Mouse (Mus musculus): ENCODE data around the gene Picalm. TPM values are rescaled to one million over a fixed set of nuclear protein-coding genes. Genes with fewer than 3 reads are reported as not detected.
A peak's percentile ranks its signal among the peaks of the same experiment; 100 is the strongest.

The Picalm gene
- polyA plus RNA-seq, 1 experiment, result 99.3 TPM

DNA sequence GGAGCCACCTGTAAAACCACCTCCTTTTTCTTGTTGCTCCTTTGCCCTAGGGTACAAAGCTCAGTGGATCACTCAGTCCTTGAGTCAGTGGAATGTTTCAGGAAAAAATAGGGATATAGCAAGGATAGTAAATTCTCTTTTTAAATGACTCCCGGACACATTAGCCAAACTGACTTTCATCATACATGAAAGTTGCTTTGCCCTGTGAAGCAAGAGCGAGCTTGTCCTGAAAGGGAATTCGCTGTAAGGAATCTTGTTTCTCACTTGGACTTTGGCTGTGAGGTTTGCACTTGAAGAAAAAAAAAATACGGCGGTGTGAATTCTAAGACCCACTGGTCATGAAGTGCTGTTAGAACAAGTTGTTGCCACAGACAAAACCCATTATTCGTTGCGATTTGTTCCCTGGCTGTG lies 1.8 kb downstream of the Picalm start:
- Histone ChIP-seq H3K27ac (ENCODE audit: insufficient read depth, low read depth, low read length) (peak overlapping the region; percentile 96), H3K27me3 (replicated peaks; ENCODE audit: control insufficient read depth, insufficient read depth, low read length) (no peaks in the 10 kb centered on the region), H3K4me1 (ENCODE audit: control insufficient read depth, insufficient read depth, low read length) (peaks cover 15% of the 10 kb centered on the region), H3K4me3 (ENCODE audit: insufficient read depth, low read depth, low read length) (peak overlapping the region; percentile 87), H3K36me3 (ENCODE audit: control insufficient read depth, insufficient read depth, low read length) (no peaks in the 10 kb centered on the region)
- 1% methylated on average over 7 of the region's 7 CpGs for WGBS
- TF ChIP-seq CTCF (conservative IDR thresholded peaks at IDR 0.05; ENCODE audit: insufficient read depth, insufficient read length, low read depth, low read length), result no peak
- no peak for TF ChIP-seq POLR2A (IDR thresholded peaks at IDR 0.05; ENCODE audit: low read depth, low read length)
- peak; percentile 93 for DNase-seq

DNA sequence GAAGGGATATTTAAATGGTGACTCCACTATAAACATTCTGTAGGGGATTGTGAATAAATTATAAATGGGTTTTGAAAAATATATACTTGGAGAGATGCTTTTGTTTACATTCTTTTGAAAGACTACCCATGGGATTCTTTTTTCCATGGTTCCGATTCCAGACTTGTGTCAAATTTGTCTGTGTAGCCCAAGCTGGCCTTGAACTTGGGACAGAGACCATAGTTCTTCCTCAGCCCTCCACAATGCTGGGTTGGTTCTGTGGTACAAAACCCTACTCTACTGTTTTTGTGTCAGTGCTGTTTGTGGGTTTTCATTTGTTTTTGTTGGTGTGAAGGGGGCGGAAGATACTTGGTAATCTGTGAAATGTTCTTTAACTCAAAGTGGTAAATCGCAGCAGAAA lies 2.3 kb downstream of the Picalm start:
- Histone ChIP-seq H3K4me1 (ENCODE audit: control insufficient read depth, insufficient read depth, low read length) (peaks cover 15% of the 10 kb centered on the region), H3K27ac (ENCODE audit: insufficient read depth, low read depth, low read length) (peak overlapping the region; percentile 96), H3K4me3 (ENCODE audit: insufficient read depth, low read depth, low read length) (peak overlapping the region; percentile 87), H3K27me3 (replicated peaks; ENCODE audit: control insufficient read depth, insufficient read depth, low read length) (no peaks in the 10 kb centered on the region), H3K36me3 (ENCODE audit: control insufficient read depth, insufficient read depth, low read length) (no peaks in the 10 kb centered on the region)
- TF ChIP-seq CTCF (conservative IDR thresholded peaks at IDR 0.05; ENCODE audit: insufficient read depth, insufficient read length, low read depth, low read length), result no peak
- TF ChIP-seq POLR2A (IDR thresholded peaks at IDR 0.05; ENCODE audit: low read depth, low read length), result no peak
- no peak for DNase-seq
- WGBS, result 24% methylated on average over 3 of the region's 3 CpGs

DNA sequence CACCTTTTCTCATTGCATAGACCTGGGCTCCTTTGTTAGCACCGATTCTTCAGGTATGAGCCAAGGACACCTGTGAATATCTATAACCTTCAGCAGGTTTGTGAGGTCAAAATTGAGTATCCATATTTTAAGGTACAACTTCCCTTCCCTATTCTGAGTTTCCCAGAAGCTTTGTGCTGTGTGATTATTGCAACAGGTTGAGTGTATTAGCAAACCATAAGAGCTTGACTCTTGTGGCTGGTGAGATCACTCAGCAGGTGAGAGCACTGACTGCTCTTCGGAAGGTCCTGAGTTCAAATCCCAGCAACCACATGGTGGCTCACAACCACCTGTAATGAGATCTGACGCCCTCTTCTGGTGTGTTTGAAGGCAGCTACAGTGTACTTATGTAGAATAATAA lies 6.7 kb downstream of the Picalm start:
- H3K4me3 ChIP-seq (ENCODE audit: insufficient read depth, low read depth, low read length), result no peak overlapping the region
- H3K27me3 ChIP-seq (replicated peaks; ENCODE audit: control insufficient read depth, insufficient read depth, low read length), result no peaks in the 10 kb centered on the region
- TF ChIP-seq CTCF (conservative IDR thresholded peaks at IDR 0.05; ENCODE audit: insufficient read depth, insufficient read length, low read depth, low read length) (no peak), POLR2A (IDR thresholded peaks at IDR 0.05; ENCODE audit: low read depth, low read length) (no peak)
- no peaks in the 10 kb centered on the region for H3K36me3 ChIP-seq (ENCODE audit: control insufficient read depth, insufficient read depth, low read length)
- no peak for DNase-seq
- H3K27ac ChIP-seq (ENCODE audit: insufficient read depth, low read depth, low read length), result no peak overlapping the region
- 59% methylated on average over 3 of the region's 3 CpGs for WGBS
- H3K4me1 ChIP-seq (ENCODE audit: control insufficient read depth, insufficient read depth, low read length), result peaks cover 13% of the 10 kb centered on the region

DNA sequence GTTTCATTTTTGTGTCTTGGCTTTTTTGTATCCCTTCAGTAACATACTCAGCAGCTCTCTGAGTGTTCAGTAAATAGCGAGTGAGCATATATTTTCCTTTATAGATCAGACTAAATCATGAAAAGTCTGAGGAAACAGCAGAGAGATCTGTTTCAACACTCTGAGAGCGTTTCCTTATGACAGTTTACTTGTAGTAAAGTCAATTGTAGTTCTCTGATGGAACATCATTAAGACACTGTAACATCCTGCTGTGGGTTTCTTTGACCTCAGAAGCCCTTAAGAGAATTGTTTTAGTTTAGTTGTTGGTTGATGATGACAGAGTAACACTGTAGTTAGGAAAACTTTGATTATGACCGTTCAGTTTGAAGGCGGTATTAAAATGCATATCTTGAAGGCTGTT lies 8.3 kb downstream of the Picalm start:
- no peak for DNase-seq
- Histone ChIP-seq H3K27me3 (replicated peaks; ENCODE audit: control insufficient read depth, insufficient read depth, low read length) (no peaks in the 10 kb centered on the region), H3K4me3 (ENCODE audit: insufficient read depth, low read depth, low read length) (no peak overlapping the region), H3K36me3 (ENCODE audit: control insufficient read depth, insufficient read depth, low read length) (no peaks in the 10 kb centered on the region), H3K4me1 (ENCODE audit: control insufficient read depth, insufficient read depth, low read length) (peaks cover 17% of the 10 kb centered on the region), H3K27ac (ENCODE audit: insufficient read depth, low read depth, low read length) (no peak overlapping the region)
- TF ChIP-seq POLR2A (IDR thresholded peaks at IDR 0.05; ENCODE audit: low read depth, low read length) (no peak), CTCF (conservative IDR thresholded peaks at IDR 0.05; ENCODE audit: insufficient read depth, insufficient read length, low read depth, low read length) (no peak)
- 31% methylated on average over 4 of the region's 4 CpGs for WGBS

DNA sequence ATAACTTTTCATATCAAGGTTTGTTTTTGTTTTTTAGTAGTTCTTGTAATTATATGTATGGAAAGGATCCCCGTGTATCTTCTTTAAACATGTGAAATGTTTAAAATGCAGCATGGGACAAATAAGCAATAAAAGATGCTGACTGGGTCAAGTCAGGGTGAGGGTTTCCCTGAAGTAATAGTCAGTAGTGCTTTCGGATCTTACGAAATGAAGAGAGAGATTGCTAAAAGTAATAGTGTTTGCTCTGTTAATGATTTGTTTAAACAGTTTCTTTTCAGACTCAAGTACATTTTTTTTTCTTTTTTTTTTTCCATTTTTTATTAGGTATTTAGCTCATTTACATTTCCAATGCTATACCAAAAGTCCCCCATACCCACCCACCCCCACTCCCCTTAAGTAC lies 10.3 kb downstream of the Picalm start:
- Histone ChIP-seq H3K4me1 (ENCODE audit: control insufficient read depth, insufficient read depth, low read length) (peaks cover 18% of the 10 kb centered on the region), H3K27ac (ENCODE audit: insufficient read depth, low read depth, low read length) (no peak overlapping the region), H3K27me3 (replicated peaks; ENCODE audit: control insufficient read depth, insufficient read depth, low read length) (no peaks in the 10 kb centered on the region), H3K4me3 (ENCODE audit: insufficient read depth, low read depth, low read length) (no peak overlapping the region), H3K36me3 (ENCODE audit: control insufficient read depth, insufficient read depth, low read length) (no peaks in the 10 kb centered on the region)
- 17% methylated on average over 3 of the region's 3 CpGs for WGBS
- DNase-seq, result no peak
- TF ChIP-seq CTCF (conservative IDR thresholded peaks at IDR 0.05; ENCODE audit: insufficient read depth, insufficient read length, low read depth, low read length) (no peak), POLR2A (IDR thresholded peaks at IDR 0.05; ENCODE audit: low read depth, low read length) (no peak)

DNA sequence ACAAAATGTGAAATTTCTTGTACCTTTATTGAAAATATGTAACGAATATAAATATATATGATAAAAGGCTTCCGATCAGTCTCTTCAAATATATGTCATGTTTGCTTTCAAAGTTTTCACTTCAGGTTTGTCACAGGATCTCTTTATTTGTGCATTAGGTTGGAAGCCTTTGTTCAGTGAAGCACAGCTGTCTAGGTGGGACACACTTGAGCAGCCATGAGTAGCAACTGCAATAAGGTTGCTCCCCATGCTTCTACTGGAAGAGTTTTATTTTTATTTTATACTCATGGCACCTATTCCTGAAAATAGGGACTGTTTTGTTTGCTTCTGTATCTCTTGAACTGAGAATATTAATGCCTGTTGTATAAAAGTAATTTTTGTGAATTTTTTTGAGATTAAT lies 14.3 kb downstream of the Picalm start:
- 44% methylated on average over 2 of the region's 2 CpGs for WGBS
- Histone ChIP-seq H3K36me3 (ENCODE audit: control insufficient read depth, insufficient read depth, low read length) (no peaks in the 10 kb centered on the region), H3K27ac (ENCODE audit: insufficient read depth, low read depth, low read length) (no peak overlapping the region), H3K4me3 (ENCODE audit: insufficient read depth, low read depth, low read length) (no peak overlapping the region), H3K27me3 (replicated peaks; ENCODE audit: control insufficient read depth, insufficient read depth, low read length) (no peaks in the 10 kb centered on the region), H3K4me1 (ENCODE audit: control insufficient read depth, insufficient read depth, low read length) (peaks cover 44% of the 10 kb centered on the region)
- DNase-seq, result peak; percentile 62
- TF ChIP-seq CTCF (conservative IDR thresholded peaks at IDR 0.05; ENCODE audit: insufficient read depth, insufficient read length, low read depth, low read length), result no peak

DNA sequence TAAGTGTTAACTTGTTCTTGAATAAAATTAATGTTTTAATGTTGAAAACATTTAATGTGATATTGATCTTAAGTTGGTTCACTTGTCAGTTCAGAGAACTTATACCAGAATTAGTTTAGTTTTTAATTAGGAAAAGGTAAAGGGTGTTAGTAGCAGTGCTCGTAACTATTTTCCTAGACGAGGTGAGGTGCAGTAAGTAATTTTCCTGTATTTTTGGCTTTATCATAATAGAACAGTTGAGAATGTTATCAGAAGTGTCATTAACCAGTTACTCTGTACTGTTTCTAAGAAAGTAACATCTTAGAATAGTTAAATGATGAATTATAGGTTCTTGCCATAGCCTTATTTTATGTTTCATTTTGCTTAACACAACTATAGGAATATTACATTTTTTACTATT lies 15.0 kb downstream of the Picalm start:
- no peaks in the 10 kb centered on the region; the same call in 1 of the 2 replicates for H3K36me3 ChIP-seq (ENCODE audit: control insufficient read depth, insufficient read depth, low read length)

DNA sequence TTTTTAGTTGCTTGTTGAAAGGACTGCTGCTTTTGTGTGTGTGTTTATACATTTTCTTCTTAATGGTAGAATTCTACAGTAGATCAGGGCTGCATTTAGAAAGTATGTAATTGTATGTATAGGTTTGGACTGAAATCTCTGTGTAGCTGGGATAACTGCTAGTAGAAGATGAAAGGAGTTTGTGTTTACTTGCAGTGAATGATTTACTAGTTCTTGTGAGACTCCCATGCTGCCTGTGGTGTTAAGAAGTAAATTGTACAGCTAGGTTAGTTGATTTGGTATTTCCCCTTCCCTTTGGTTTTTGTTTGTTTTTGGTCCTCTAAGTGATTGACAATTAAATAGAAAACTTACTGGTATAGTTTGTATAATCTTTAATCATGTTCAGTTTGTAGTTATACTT lies 15.4 kb downstream of the Picalm start:
- Histone ChIP-seq H3K27ac (ENCODE audit: insufficient read depth, low read depth, low read length) (no peak overlapping the region), H3K4me3 (ENCODE audit: insufficient read depth, low read depth, low read length) (no peak overlapping the region), H3K36me3 (ENCODE audit: control insufficient read depth, insufficient read depth, low read length) (no peaks in the 10 kb centered on the region; the same call in 1 of the 2 replicates), H3K27me3 (replicated peaks; ENCODE audit: control insufficient read depth, insufficient read depth, low read length) (no peaks in the 10 kb centered on the region), H3K4me1 (ENCODE audit: control insufficient read depth, insufficient read depth, low read length) (peaks cover 44% of the 10 kb centered on the region)
- peak; percentile 58 for DNase-seq
- TF ChIP-seq CTCF (conservative IDR thresholded peaks at IDR 0.05; ENCODE audit: insufficient read depth, insufficient read length, low read depth, low read length), result no peak
- TF ChIP-seq POLR2A (IDR thresholded peaks at IDR 0.05; ENCODE audit: low read depth, low read length), result no peak

More for the DNA sequence above, 15.0 kb downstream of the Picalm start:
- Histone ChIP-seq H3K4me1 (ENCODE audit: control insufficient read depth, insufficient read depth, low read length) (peaks cover 44% of the 10 kb centered on the region), H3K27ac (ENCODE audit: insufficient read depth, low read depth, low read length) (no peak overlapping the region), H3K27me3 (replicated peaks; ENCODE audit: control insufficient read depth, insufficient read depth, low read length) (no peaks in the 10 kb centered on the region), H3K4me3 (ENCODE audit: insufficient read depth, low read depth, low read length) (no peak overlapping the region)
- no peak for DNase-seq
- 19% methylated on average over 2 of the region's 2 CpGs for WGBS
- TF ChIP-seq POLR2A (IDR thresholded peaks at IDR 0.05; ENCODE audit: low read depth, low read length) (no peak), CTCF (conservative IDR thresholded peaks at IDR 0.05; ENCODE audit: insufficient read depth, insufficient read length, low read depth, low read length) (no peak)
